Mouse (Mus musculus) erythroid progenitor cell, adult 5-6 weeks (primary cell): ENCODE results near the gene Atrnl1. TPM values are rescaled to one million over a fixed set of nuclear protein-coding genes. Genes with fewer than 3 reads are reported as not detected.

ENCODE experiments used
- ATAC-seq: replicated peaks from 2 replicates; pipeline ENCODE4 v1.8.0; 2016; ENCODE audit warnings: moderate number of reproducible peaks, mild to moderate bottlenecking, moderate TSS enrichment, inconsistent platforms; ENCODE audit not compliant: poor library complexity, low FRiP score, severe bottlenecking
- total RNA-seq, 2 experiments: library from RNA; stranded (forward) in 1 of 2; stranded (reverse) in 1 of 2; fragments of 150-400 nt in 1 of 2; fragments of 186-747, 209-891 nt in 1 of 2; gene quantifications; 2 replicates each; pipeline versions ENCODE4 v1.2.3 to v1.2.4; 2015 to 2017; ENCODE audit warnings: low replicate concordance in 2 of 2

The Atrnl1 gene
- total RNA-seq, 2 experiments from 2014 or later = 3.4 to 5.5 TPM

- ATAC-seq = no peak
These were observed 521.1 kb downstream of the Atrnl1 start for GRCm38 (mm10) chr19:58131896-58132295.

DNA sequence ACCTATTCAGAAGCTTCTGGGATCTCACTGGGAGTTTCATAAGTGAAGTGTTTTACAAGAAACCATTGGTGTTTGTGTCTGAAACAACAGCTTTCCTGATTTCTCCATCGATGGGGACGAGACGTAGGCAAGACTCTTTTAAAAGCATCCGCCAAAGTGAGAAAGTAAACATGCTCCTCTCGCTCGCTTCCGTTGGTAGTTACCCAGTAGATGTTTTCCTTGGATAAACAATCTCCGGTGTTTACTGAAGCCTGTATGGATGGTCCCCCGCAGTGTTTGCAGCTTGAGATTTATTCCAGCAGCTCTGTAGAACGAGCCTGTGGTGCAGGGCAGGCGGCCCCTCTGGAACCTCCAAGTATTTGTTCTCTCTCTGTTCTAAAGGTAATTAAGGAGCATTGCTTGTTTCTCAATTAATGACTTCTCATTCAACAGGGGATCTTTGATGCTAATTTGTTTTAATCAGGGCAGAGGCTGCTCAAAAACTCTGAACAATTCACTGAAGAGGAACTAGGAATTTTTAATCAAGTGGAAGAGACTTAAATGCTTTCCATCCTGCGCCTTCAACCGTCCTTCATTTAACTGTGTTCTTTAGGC, 529.5 kb downstream of the Atrnl1 start:
- no peak for ATAC-seq

- no peak for ATAC-seq
These were observed 533.1 kb downstream of the Atrnl1 start for GRCm38 (mm10) chr19:58143853-58144454.

DNA sequence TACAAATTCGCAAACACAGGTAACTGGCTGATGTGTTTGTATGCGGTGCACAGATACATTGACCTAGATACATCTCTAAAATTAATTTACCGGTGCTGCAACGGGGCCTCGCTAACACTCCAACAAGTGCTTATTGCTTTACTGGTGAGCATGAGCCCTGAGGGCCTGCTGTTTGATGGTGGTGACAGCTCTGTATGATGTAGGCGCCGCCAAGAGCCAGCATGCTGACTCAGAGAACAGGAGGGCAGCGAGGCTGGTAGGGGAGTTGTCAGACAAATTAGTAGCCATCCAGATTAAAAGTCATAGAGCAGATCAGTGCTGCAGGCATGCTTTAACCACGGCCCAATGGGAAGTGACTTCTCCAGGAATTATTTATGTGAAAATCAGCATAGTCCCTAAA, 534.7 kb downstream of the Atrnl1 start:
- ATAC-seq = no peak

DNA sequence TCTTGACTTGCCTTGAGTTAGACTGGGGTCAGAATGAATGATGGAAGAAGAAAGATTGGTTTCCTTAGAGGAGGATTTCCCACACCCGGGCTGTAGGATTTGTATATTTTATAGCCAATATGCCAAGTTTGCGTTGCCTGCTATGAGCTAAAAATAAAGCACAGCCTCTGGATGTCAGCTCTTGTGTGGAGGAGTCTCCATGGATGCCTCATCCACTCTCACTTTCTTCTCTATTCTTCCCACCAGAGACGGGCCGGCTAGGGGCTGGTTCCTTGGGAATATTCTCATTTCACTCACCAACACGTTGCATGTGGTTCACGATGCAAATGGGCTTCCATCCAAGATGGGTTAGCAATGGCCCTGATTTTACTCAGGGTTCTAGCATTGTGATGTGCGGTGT, 540.4 kb downstream of the Atrnl1 start:
- ATAC-seq = no peak

GRCm38 (mm10) chr19:58161569-58161968, 550.7 kb downstream of the Atrnl1 start:
- no peak for ATAC-seq

DNA sequence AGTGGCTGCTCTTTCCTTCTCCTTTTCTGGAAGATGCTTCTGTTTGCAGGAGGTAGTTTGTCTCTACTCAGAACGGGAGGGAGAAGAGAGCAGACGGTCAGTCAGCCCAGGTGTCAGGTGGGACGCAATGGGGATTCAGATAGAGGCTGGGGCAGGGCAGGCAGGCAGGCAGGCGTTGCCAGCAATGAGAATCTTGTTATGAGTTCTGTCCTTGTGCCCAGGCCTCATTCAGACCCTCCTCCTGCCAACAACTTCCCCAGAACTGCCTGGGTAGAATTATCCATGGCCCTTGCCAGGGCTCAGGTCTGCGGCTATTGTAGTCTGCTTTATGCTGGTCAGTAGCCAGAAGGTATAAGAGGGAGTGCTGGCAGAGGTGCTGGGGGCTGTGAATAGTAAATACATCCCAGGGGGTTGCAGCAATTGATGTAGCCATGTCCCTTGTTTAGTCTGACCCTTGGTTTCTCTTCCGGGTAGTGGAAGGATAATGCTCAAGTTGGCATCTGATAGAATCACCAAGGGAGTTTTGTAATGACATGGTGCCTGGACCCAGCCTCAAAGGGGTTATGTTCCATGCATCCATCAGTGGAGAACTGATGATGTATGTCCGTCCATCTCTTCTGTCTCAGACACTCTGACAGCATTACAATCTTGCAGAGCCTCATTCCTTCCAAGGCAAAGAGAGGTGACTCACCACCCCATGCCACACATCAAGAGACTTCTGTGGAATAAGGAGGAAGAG, 554.2 kb downstream of the Atrnl1 start:
- no peak for ATAC-seq

DNA sequence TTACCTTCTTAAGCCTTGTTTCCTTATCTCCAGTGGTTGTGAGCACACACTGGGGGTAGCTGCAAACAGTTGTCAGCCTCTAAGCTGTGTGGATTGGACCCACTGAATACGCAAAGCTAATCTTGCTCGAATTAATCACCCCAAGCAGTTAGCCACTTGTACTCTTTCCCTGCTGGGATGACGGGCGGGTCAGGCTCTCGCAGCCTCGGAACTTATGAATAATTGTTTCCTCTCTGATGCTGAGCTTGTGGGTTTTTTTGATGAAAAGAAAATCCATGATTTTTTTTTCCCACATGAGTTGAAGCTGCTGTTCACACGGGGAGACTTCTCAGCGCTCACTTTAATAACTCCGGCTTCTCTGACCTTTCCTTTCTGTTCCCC, 554.8 kb downstream of the Atrnl1 start:
- no peak for ATAC-seq

DNA sequence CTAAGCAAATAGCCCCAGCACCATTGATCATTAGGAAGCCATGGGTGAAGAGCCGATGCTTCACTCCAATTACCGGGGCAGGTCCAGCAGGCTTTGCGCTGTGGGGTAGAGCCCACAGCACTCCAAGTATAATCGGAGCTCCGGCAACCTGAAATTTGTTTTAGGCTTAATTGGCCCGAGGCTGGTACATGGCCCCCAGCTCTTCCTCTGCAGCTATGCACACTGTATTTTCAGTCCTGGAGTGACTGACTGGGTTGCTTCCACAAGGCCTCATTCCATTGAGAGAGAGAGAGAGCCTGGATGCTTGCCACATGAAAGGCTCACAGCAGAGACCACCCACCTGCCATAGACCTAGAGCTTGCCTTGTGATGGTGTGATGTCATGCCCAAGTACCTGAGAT, 555.3 kb downstream of the Atrnl1 start:
- ATAC-seq = no peak

- ATAC-seq = no peak
These were observed 567.6 kb downstream of the Atrnl1 start for GRCm38 (mm10) chr19:58178410-58178809.

DNA sequence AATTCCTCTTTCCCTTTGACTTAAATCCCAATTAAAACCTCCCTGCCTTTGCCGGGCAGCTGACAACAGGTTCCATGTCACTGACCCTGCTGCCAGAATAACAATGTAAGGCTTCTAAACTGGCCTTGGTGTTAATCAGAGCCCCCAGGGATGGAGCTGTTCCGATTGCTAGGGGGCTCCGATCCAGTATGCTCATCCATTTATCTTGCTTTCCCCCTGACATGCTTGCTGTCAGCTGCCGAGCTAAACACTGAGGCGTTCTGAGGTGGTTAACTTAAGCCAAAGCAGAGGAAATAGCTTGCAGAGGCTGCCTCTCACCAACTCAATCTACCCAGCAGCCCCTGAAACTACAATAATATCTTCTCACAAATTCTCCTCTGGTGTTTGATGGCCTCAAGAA, 569.9 kb downstream of the Atrnl1 start:
- no peak for ATAC-seq

Other genes starting within 250 kb of the Atrnl1 start
- not detected in 2 replicates for gene Trub1, start 158.1 kb upstream of the Atrnl1 start, total RNA-seq (2015; ENCODE audit: low replicate concordance)
- gene Trub1, start 158.1 kb upstream of the Atrnl1 start, total RNA-seq (2017; ENCODE audit: low replicate concordance) = 2.7 TPM in 1 of 2 replicates, not detected in the other